ENCODE assay signal across 8 mouse cellular contexts in the genomic region with DNA sequence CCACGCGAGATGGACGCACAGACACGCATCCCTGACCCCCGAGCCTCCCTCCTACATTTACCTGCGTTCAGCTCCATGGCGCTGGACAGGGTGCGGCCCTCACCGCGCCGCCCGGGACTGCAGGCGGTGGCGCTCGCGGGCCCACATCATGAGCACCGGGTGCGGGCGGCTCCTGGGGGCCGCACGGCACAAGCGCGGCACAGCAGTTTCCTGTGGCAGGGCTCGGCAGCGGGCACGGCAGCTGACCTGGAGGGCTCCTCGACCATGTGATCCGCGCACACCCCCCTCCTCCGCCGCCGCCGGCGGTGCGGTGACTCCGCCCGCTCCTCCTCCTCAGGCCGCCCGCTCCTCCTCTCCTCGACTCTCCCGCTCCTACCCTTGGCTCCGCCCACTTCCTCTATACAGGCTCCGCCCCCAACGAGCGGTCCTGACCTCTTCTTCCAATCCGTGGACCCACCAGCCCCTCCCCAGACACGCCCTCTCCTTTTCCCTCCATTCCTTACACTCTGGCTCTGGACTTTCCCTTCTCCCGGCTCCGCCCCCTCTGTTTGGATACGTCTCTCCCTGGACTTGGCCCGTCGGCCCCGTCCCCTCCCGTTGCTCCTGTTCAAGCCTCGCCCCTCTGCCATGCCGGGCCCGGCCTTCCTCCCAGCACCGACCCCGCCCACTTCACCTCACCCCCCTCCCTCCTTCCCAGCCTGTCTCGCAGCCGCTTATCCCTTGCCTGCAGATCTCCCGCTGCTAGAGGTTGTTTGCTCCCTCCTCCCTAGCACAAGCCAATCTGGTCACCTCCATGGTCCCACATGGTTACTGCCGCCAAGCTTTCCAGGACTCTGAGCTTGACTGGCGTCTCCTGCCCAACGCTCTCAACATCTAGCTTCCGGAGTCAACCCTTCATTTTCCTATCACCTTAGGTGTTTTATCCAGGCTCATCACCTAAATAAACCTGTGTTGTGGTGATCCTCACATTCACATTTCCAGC. TPM values are rescaled to one million over a fixed set of nuclear protein-coding genes. Genes with fewer than 3 reads are reported as not detected.
DNase-seq lines count a peak whose midpoint lies in the region; ATAC-seq and TF ChIP-seq lines count a peak whose summit lies in the region.

A gene (minus strand): TSS at position 378 of the 982 bp plus-strand sequence.

- H3K9me3 ChIP-seq in E14TG2a.4 (ENCODE audit: low read length): peaks cover 18% of the 10 kb centered on the region
- no peaks in the 10 kb centered on the region for H3K9me3 ChIP-seq in forebrain, embryonic 12.5 days
- H3K9me3 ChIP-seq in heart, postnatal 0 days (replicated peaks; ENCODE audit: control insufficient read depth, low read length): no peaks in the 10 kb centered on the region
- H3K9me3 ChIP-seq in liver, embryonic 16.5 days (replicated peaks; ENCODE audit: control insufficient read depth, low read length): no peaks in the 10 kb centered on the region
- H3K9me3 ChIP-seq in neural tube, embryonic 13.5 days: no peaks in the 10 kb centered on the region

- peaks cover 27% of the 10 kb centered on the region for H3K4me1 ChIP-seq in E14TG2a.4 (replicated peaks; ENCODE audit: low read depth, low read length)
- 0 out of 2 replicates have a peak, but pooled peaks cover 2% of the 10 kb centered on the region for H3K4me1 ChIP-seq in forebrain, embryonic 12.5 days
- H3K4me1 ChIP-seq in heart, postnatal 0 days (ENCODE audit: control insufficient read depth, insufficient read depth): peaks cover 16% of the 10 kb centered on the region; the same call in 1 of the 2 replicates
- peaks cover 10% of the 10 kb centered on the region for H3K4me1 ChIP-seq in liver, embryonic 16.5 days (ENCODE audit: control insufficient read depth, low read depth, low read length)
- H3K4me1 ChIP-seq in neural tube, embryonic 13.5 days (replicated peaks): peaks cover 9% of the 10 kb centered on the region; the same call in 1 of the 2 replicates
- H3K4me1 ChIP-seq in testis, adult 2 months (ENCODE audit: control insufficient read depth, insufficient read depth, low read length): peaks cover 4% of the 10 kb centered on the region

- H3K4me3 ChIP-seq in E14TG2a.4 (replicated peaks; ENCODE audit: low read length): peak within 1 kb of the TSS; percentile 95
- H3K4me3 ChIP-seq in forebrain, embryonic 12.5 days (replicated peaks): peak within 1 kb of the TSS; percentile 67
- peak within 1 kb of the TSS; percentile 92 for H3K4me3 ChIP-seq in heart, postnatal 0 days (ENCODE audit: low read depth, low read length)
- peak within 1 kb of the TSS; percentile 76 for H3K4me3 ChIP-seq in liver, embryonic 16.5 days (ENCODE audit: low read depth, low read length)
- H3K4me3 ChIP-seq in neural tube, embryonic 13.5 days: peak within 1 kb of the TSS; percentile 86
- peak within 1 kb of the TSS; percentile 96 for H3K4me3 ChIP-seq in testis, adult 2 months (ENCODE audit: control insufficient read depth, low read depth, low read length)

- TF ChIP-seq EP300 in heart, postnatal 0 days (IDR thresholded peaks at IDR 0.05; ENCODE audit: low read depth): peak; percentile 71

- peak within 1 kb of the TSS; percentile 77 for H3K4me2 ChIP-seq in forebrain, embryonic 12.5 days
- H3K4me2 ChIP-seq in heart, postnatal 0 days (ENCODE audit: low read depth, low read length): peak within 1 kb of the TSS; percentile 90
- peak within 1 kb of the TSS; percentile 97 for H3K4me2 ChIP-seq in liver, embryonic 16.5 days (ENCODE audit: low read depth, low read length)
- peak within 1 kb of the TSS; percentile 70 for H3K4me2 ChIP-seq in neural tube, embryonic 13.5 days

- no peaks in the 10 kb centered on the region for H3K27me3 ChIP-seq in E14TG2a.4 (ENCODE audit: insufficient read depth, low read length)
- no peaks in the 10 kb centered on the region for H3K27me3 ChIP-seq in forebrain, embryonic 12.5 days
- no peaks in the 10 kb centered on the region for H3K27me3 ChIP-seq in heart, postnatal 0 days (ENCODE audit: control insufficient read depth, insufficient read depth, low read length)
- no peaks in the 10 kb centered on the region; the same call in 1 of the 2 replicates for H3K27me3 ChIP-seq in liver, embryonic 16.5 days (ENCODE audit: control insufficient read depth, insufficient read depth, low read depth, low read length)
- H3K27me3 ChIP-seq in neural tube, embryonic 13.5 days: no peaks in the 10 kb centered on the region
- H3K27me3 ChIP-seq in testis, adult 2 months (ENCODE audit: control insufficient read depth, insufficient read depth, low read length): no peaks in the 10 kb centered on the region

- peak within 1 kb of the TSS; percentile 63 for H3K9ac ChIP-seq in forebrain, embryonic 12.5 days
- H3K9ac ChIP-seq in heart, postnatal 0 days (replicated peaks; ENCODE audit: low read depth, low read length): peak within 1 kb of the TSS; percentile 94
- H3K9ac ChIP-seq in liver, embryonic 16.5 days (ENCODE audit: low read depth, low read length): peak within 1 kb of the TSS; percentile 59
- peak within 1 kb of the TSS; percentile 76 for H3K9ac ChIP-seq in neural tube, embryonic 13.5 days

- DNase-seq in c-Kit-positive CD71-positive TER-119-positive erythroid progenitor cells, embryonic 14.5 days (ENCODE audit: low spot score): peak; percentile 92
- peak; percentile 100 for DNase-seq in heart, postnatal 0 days (ENCODE audit: low spot score)
- DNase-seq in kidney, postnatal 4 days: peak; percentile 99 to 100

- peak; percentile 94 for ATAC-seq in forebrain, embryonic 12.5 days (ENCODE audit: low FRiP score)
- ATAC-seq in heart, postnatal 0 days (ENCODE audit: insufficient read depth, low read depth): peak; percentile 87
- peak; percentile 77 for ATAC-seq in liver, embryonic 16.5 days (ENCODE audit: low read depth)
- ATAC-seq in neural tube, embryonic 13.5 days (ENCODE audit: low read depth): peak; percentile 93

- peak; percentile 68 for TF ChIP-seq POLR2A in testis, adult 2 months (IDR thresholded peaks at IDR 0.05; ENCODE audit: control insufficient read depth, low read depth, low read length)

- TF ChIP-seq CTCF in E14TG2a.4 (conservative IDR thresholded peaks at IDR 0.05; ENCODE audit: low read length): no peak
- 0 out of 2 replicates have a peak, but pooled peaks have one; percentile 3 for TF ChIP-seq CTCF in heart, postnatal 0 days (IDR thresholded peaks at IDR 0.05; ENCODE audit: low read depth)
- no peak for TF ChIP-seq CTCF in testis, adult 2 months (IDR thresholded peaks at IDR 0.05; ENCODE audit: control insufficient read depth, insufficient read depth, insufficient replicate concordance, low read depth, low read length)

- H3K27ac ChIP-seq in forebrain, embryonic 12.5 days: peak within 1 kb of the TSS; percentile 78
- H3K27ac ChIP-seq in heart, postnatal 0 days (ENCODE audit: low read depth): peak within 1 kb of the TSS; percentile 100
- peak within 1 kb of the TSS; percentile 74 for H3K27ac ChIP-seq in liver, embryonic 16.5 days (ENCODE audit: low read length)
- H3K27ac ChIP-seq in neural tube, embryonic 13.5 days (replicated peaks): peak within 1 kb of the TSS; percentile 85
- H3K27ac ChIP-seq in testis, adult 2 months (ENCODE audit: control insufficient read depth, insufficient read depth, low read depth, low read length): peak within 1 kb of the TSS; percentile 96

- WGBS in forebrain, embryonic 12.5 days: 1% methylated on average over 54 of the region's 66 CpGs
- WGBS in heart, postnatal 0 days: 1% methylated on average over 54 of the region's 66 CpGs
- 1% methylated on average over 61 of the region's 66 CpGs for WGBS in liver, embryonic 16.5 days (ENCODE audit: insufficient replicate concordance)
- WGBS in neural tube, embryonic 13.5 days: under 1% methylated on average over 54 of the region's 66 CpGs

- no peaks in the 10 kb centered on the region for H3K36me3 ChIP-seq in E14TG2a.4 (ENCODE audit: insufficient read depth, low read length)
- no peaks in the 10 kb centered on the region for H3K36me3 ChIP-seq in forebrain, embryonic 12.5 days (replicated peaks)
- no peaks in the 10 kb centered on the region for H3K36me3 ChIP-seq in heart, postnatal 0 days (replicated peaks; ENCODE audit: control insufficient read depth, insufficient read depth, low read length)
- H3K36me3 ChIP-seq in liver, embryonic 16.5 days (ENCODE audit: control insufficient read depth, insufficient read depth): no peaks in the 10 kb centered on the region
- no peaks in the 10 kb centered on the region for H3K36me3 ChIP-seq in neural tube, embryonic 13.5 days
- H3K36me3 ChIP-seq in testis, adult 2 months (ENCODE audit: control insufficient read depth, insufficient read depth, low read length): no peaks in the 10 kb centered on the region

RNA-seq across cellular contexts. Expression of the gene that starts here (rescaled TPM):
- 7.0 and 7.5 TPM in 2 replicates for polyA plus RNA-seq in forebrain, embryonic 12.5 days (2016; fragmentation: Nextera tagmentation; extraction: Ambion mirVana)
- 30.9 and 34.4 TPM in 2 replicates for total RNA-seq in heart, postnatal 0 days (2014; rRNA removed; ENCODE audit: low replicate concordance)
- polyA plus RNA-seq in heart, postnatal 0 days (2015; fragmentation: Nextera tagmentation; extraction: Ambion mirVana): 23.5 and 23.7 TPM in 2 replicates
- 1.5 and 1.7 TPM in 2 replicates for polyA plus RNA-seq in liver, embryonic 16.5 days (2015; fragmentation: Nextera tagmentation; extraction: Ambion mirVana)
- polyA plus RNA-seq in neural tube, embryonic 13.5 days (2015; fragmentation: Nextera tagmentation; extraction: Ambion mirVana): 3.9 and 4.5 TPM in 2 replicates
- 3.0 and 3.1 TPM in 2 replicates for polyA plus RNA-seq in testis, adult 2 months (2012; rRNA removed)

Comparison
In these comparisons a context has a peak if more than half of its experiments do, and no peak if none do; other contexts are left out.
1. Peak in every context shown above with its lines: DNase-seq, ATAC-seq, H3K4me3 ChIP-seq and H3K27ac ChIP-seq.